8 mouse cellular contexts compared by ENCODE assay signal in genomic region chr5:88862163-88862562, GRCm38 (mm10). TPM values are rescaled to one million over a fixed set of nuclear protein-coding genes. Genes with fewer than 3 reads are reported as not detected.
DNase-seq lines count a peak whose midpoint lies in the region; ATAC-seq lines count a peak whose summit lies in the region.

No protein-coding gene starts in this region.

- peak; percentile 8 to 33 for DNase-seq in adrenal gland, adult 18-20 months (ENCODE audit: low spot score in 2 of 2)
- no peak for DNase-seq in adrenal gland, adult 8-10 months
- peak; percentile 21 for DNase-seq in midbrain, embryonic 10.5 days (ENCODE audit: low spot score)
- DNase-seq in embryo, embryonic 11.5 days (ENCODE audit: low read depth, low spot score) = peak; percentile 8
- peak; percentile 41 for DNase-seq in lung, postnatal 10 days
- DNase-seq in left cerebral cortex, postnatal 10 days (ENCODE audit: extremely low spot score in 1 of 2, low spot score in 2 of 2) = no peak

- 69% methylated on average over 3 of the region's 3 CpGs for WGBS in midbrain, embryonic 10.5 days
- WGBS in midbrain, embryonic 16.5 days = 70% methylated on average over 3 of the region's 3 CpGs

- H3K27me3 ChIP-seq in midbrain, embryonic 10.5 days (ENCODE audit: low read depth, poor library complexity, severe bottlenecking) = no peaks in the 10 kb centered on the region
- no peaks in the 10 kb centered on the region for H3K27me3 ChIP-seq in midbrain, embryonic 16.5 days (ENCODE audit: control insufficient read depth, insufficient read depth, low read depth, low read length)

- no peaks in the 10 kb centered on the region for H3K9me3 ChIP-seq in midbrain, embryonic 10.5 days (replicated peaks)
- H3K9me3 ChIP-seq in midbrain, embryonic 16.5 days (replicated peaks; ENCODE audit: control insufficient read depth, low read length, poor library complexity, severe bottlenecking) = no peaks in the 10 kb centered on the region

- H3K4me2 ChIP-seq in midbrain, embryonic 16.5 days (ENCODE audit: low read length) = no peak overlapping the region

- no peak overlapping the region for H3K27ac ChIP-seq in midbrain, embryonic 10.5 days (replicated peaks)
- no peak overlapping the region for H3K27ac ChIP-seq in midbrain, embryonic 16.5 days (ENCODE audit: low read length)

- intact Hi-C loops in left cerebral cortex, postnatal 10 days (cut with DNase I) = no loop called here

- ATAC-seq in midbrain, embryonic 16.5 days = no peak
- no peak for ATAC-seq in megakaryocyte-erythroid progenitor cell, adult 5-6 weeks (replicated peaks; ENCODE audit: low FRiP score, low TSS enrichment, poor library complexity, severe bottlenecking)

- H3K9ac ChIP-seq in midbrain, embryonic 16.5 days (ENCODE audit: low read depth, low read length) = no peak overlapping the region

- no peaks in the 10 kb centered on the region for H3K36me3 ChIP-seq in midbrain, embryonic 10.5 days
- H3K36me3 ChIP-seq in midbrain, embryonic 16.5 days (ENCODE audit: control insufficient read depth, insufficient read depth, low read length) = no peaks in the 10 kb centered on the region

- H3K4me3 ChIP-seq in midbrain, embryonic 10.5 days = no peak overlapping the region
- H3K4me3 ChIP-seq in midbrain, embryonic 16.5 days (ENCODE audit: low read depth, low read length) = no peak overlapping the region

- peaks cover 5% of the 10 kb centered on the region for H3K4me1 ChIP-seq in midbrain, embryonic 10.5 days
- no peaks in the 10 kb centered on the region for H3K4me1 ChIP-seq in midbrain, embryonic 16.5 days (ENCODE audit: control insufficient read depth, insufficient read depth, low read length)

RNA-seq across cellular contexts. Expression of gene Slc4a4, which starts 24.5 kb away (rescaled TPM):
- total RNA-seq in adrenal gland, adult 18-20 months (2021) = 10 to 100 TPM; 37.4 to 38.7 TPM
- 10 to 100 TPM in 2 of 4 experiments, 1 to 10 TPM in 2; 4.2 to 26.9 (median 17.4) TPM for total RNA-seq in adrenal gland, adult 8-10 months (2022)
- polyA plus RNA-seq in midbrain, embryonic 10.5 days (2016; fragmentation: Nextera tagmentation; extraction: Ambion mirVana) = 1.5 TPM in 2 replicates
- 5.7 and 8.3 TPM in 2 replicates for polyA plus RNA-seq in midbrain, embryonic 16.5 days (2015; fragmentation: Nextera tagmentation; extraction: Ambion mirVana)
- total RNA-seq in megakaryocyte-erythroid progenitor cell, adult 5-6 weeks (2014; fragmentation: Nextera tagmentation) = not detected in 2 replicates
- total RNA-seq in megakaryocyte-erythroid progenitor cell, adult 5-6 weeks (2017) = not detected in 2 replicates
- total RNA-seq in left cerebral cortex, postnatal 10 days (2021) = 100 to 1,000 TPM; 101 to 106 TPM

Comparison
In these comparisons a context has a peak if more than half of its experiments do, and no peak if none do; other contexts are left out.
1. DNase-seq: peak in adrenal gland, adult 18-20 months (2 of 2), midbrain, embryonic 10.5 days (single experiment), embryo, embryonic 11.5 days (single experiment) and lung, postnatal 10 days (single experiment); none in adrenal gland, adult 8-10 months (single experiment) and left cerebral cortex, postnatal 10 days (0 of 2).
2. RNA of gene Slc4a4, which starts 24.5 kb away (total RNA-seq): 101 to 106 TPM in left cerebral cortex, postnatal 10 days, 37.4 to 38.7 TPM in adrenal gland, adult 18-20 months and 4.2 to 26.9 TPM in adrenal gland, adult 8-10 months; not detected in megakaryocyte-erythroid progenitor cell, adult 5-6 weeks; every median in the first group is over 4 times any median in the second.